Mouse (Mus musculus): ENCODE data around the gene Lbhd2. TPM values are rescaled to one million over a fixed set of nuclear protein-coding genes. Genes with fewer than 3 reads are reported as not detected.

The Lbhd2 gene
- polyA plus RNA-seq, 1 experiment from 2014 or later = 0.93 TPM

GRCm38 (mm10) chr12:111455311-111455846 is 48.8 kb downstream of the Lbhd2 start:
- no peak overlapping the region for H3K9ac ChIP-seq
- H3K9me3 ChIP-seq = no peaks in the 10 kb centered on the region
- H3K4me1 ChIP-seq = peaks cover 9% of the 10 kb centered on the region
- WGBS = 58% methylated on average over 12 of the region's 12 CpGs
- no peaks in the 10 kb centered on the region for H3K36me3 ChIP-seq
- no peak for ATAC-seq (ENCODE audit: borderline replicate concordance, extremely low read depth, low FRiP score, low TSS enrichment)
- no peak overlapping the region for H3K4me3 ChIP-seq
- no peak overlapping the region for H3K4me2 ChIP-seq
- peaks cover 4% of the 10 kb centered on the region; the same call in 1 of the 2 replicates for H3K27me3 ChIP-seq
- H3K27ac ChIP-seq = no peak overlapping the region

GRCm38 (mm10) chr12:111455860-111456259 is 49.3 kb downstream of the Lbhd2 start:
- H3K4me1 ChIP-seq = peaks cover 8% of the 10 kb centered on the region; the same call in 1 of the 2 replicates
- H3K9me3 ChIP-seq = no peaks in the 10 kb centered on the region
- 47% methylated on average over 8 of the region's 8 CpGs for WGBS
- H3K27ac ChIP-seq = no peak overlapping the region
- ATAC-seq (ENCODE audit: borderline replicate concordance, extremely low read depth, low FRiP score, low TSS enrichment) = no peak
- H3K36me3 ChIP-seq = no peaks in the 10 kb centered on the region
- H3K4me2 ChIP-seq = no peak overlapping the region
- peaks cover 4% of the 10 kb centered on the region; the same call in 1 of the 2 replicates for H3K27me3 ChIP-seq
- H3K9ac ChIP-seq = no peak overlapping the region
- no peak overlapping the region for H3K4me3 ChIP-seq

GRCm38 (mm10) chr12:111457742-111458141 is 51.1 kb downstream of the Lbhd2 start:
- WGBS = 72% methylated on average over 1 of the region's 1 CpGs
- H3K4me1 ChIP-seq = peaks cover 16% of the 10 kb centered on the region; the same call in 1 of the 2 replicates
- H3K27me3 ChIP-seq = peaks cover 4% of the 10 kb centered on the region; the same call in 1 of the 2 replicates

More at GRCm38 (mm10) chr12:111457742-111458141, 51.1 kb downstream of the Lbhd2 start:
- no peak overlapping the region for H3K4me2 ChIP-seq
- no peak for ATAC-seq (ENCODE audit: borderline replicate concordance, extremely low read depth, low FRiP score, low TSS enrichment)
- H3K9me3 ChIP-seq = no peaks in the 10 kb centered on the region
- H3K36me3 ChIP-seq = no peaks in the 10 kb centered on the region
- no peak overlapping the region for H3K4me3 ChIP-seq
- H3K27ac ChIP-seq = no peak overlapping the region
- no peak overlapping the region for H3K9ac ChIP-seq

Other genes starting within 250 kb of the Lbhd2 start
- gene Traf3, start 240.4 kb upstream of the Lbhd2 start, polyA plus RNA-seq (2015; fragmentation: Nextera tagmentation; extraction: Ambion mirVana) = 8.9 and 9.9 TPM in 2 replicates
- not detected in 2 replicates for gene 4930595D18Rik, start 222.3 kb upstream of the Lbhd2 start, polyA plus RNA-seq (2015; fragmentation: Nextera tagmentation; extraction: Ambion mirVana)
- gene Amn, start 135.7 kb upstream of the Lbhd2 start, polyA plus RNA-seq (2015; fragmentation: Nextera tagmentation; extraction: Ambion mirVana) = 0.36 and 0.50 TPM in 2 replicates
- gene Cdc42bpb, start 29.1 kb upstream of the Lbhd2 start, polyA plus RNA-seq (2015; fragmentation: Nextera tagmentation; extraction: Ambion mirVana) = 31.8 and 32.2 TPM in 2 replicates
- gene Exoc3l4, start 10.2 kb downstream of the Lbhd2 start, polyA plus RNA-seq (2015; fragmentation: Nextera tagmentation; extraction: Ambion mirVana) = 11.7 and 13.5 TPM in 2 replicates
- gene Tnfaip2, start 35.7 kb downstream of the Lbhd2 start, polyA plus RNA-seq (2015; fragmentation: Nextera tagmentation; extraction: Ambion mirVana) = 4.3 and 4.5 TPM in 2 replicates
- gene Gm266, start 79.0 kb downstream of the Lbhd2 start, polyA plus RNA-seq (2015; fragmentation: Nextera tagmentation; extraction: Ambion mirVana) = 7.0 and 7.1 TPM in 2 replicates
- gene Eif5, start 131.2 kb downstream of the Lbhd2 start, polyA plus RNA-seq (2015; fragmentation: Nextera tagmentation; extraction: Ambion mirVana) = 471 and 493 TPM in 2 replicates
- 34.0 and 34.8 TPM in 2 replicates for gene Mark3, start 167.7 kb downstream of the Lbhd2 start, polyA plus RNA-seq (2015; fragmentation: Nextera tagmentation; extraction: Ambion mirVana)